Mouse (Mus musculus) frontal cortex, postnatal 25 days (tissue): ENCODE data around the gene Klhl42.

Experiments
- DNase-seq, 2 experiments: peaks; one replicate each; pipeline ENCODE4 v3.0.0; 2022; ENCODE audit warnings: low spot score in 2 of 2

Gene Klhl42

GRCm38 (mm10) chr6:147086594-147087225 lies 4.5 kb upstream of the Klhl42 start, which contains the start of gene Mansc4:
TSS of gene Mansc4 (minus strand) at chr6:147087032.
- DNase-seq, result no peak

DNA sequence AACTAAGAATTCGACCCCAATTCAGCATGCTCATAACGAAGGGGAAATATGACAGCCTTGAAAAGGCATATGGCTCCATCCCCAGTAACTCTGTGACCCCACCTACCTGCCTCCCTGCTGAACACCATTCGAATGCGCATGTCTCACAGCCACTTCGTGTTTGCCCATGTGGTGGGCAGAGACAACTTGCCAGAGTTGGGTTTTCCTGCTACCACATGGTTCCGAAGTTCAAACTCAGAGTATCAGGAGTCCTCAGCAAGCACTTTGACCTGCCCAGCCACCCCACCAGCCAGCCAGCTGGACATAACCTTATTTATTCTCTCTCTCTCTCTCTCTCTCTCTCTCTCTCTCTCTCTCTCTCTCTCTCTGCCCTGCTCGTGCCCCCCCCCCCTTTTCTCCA lies 3.4 kb upstream of the Klhl42 start:
- no peak for DNase-seq

GRCm38 (mm10) chr6:147088517-147088916 lies 2.7 kb upstream of the Klhl42 start:
- DNase-seq, result no peak

GRCm38 (mm10) chr6:147090191-147090590 lies 988 bp upstream of the Klhl42 start:
- DNase-seq, result no peak

DNA sequence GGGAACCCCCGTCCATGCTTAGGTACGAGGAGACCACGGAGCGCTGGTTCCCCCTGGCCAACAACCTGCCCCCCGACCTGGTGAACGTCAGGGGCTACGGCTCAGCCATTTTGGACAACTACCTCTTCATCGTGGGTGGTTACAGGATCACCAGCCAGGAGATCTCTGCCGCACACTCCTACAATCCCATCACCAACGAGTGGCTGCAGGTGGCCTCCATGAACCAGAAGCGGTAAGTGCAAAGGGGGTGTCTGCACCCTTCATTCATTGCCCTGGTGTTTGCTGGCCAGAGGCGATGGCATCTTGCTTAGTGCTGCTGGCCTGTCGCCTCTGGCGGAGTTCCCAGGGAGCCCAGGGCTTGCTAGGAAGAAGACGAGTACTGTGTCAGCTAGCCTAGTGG lies 957 bp downstream of the Klhl42 start:
- DNase-seq, result peak; percentile 17 to 28

DNA sequence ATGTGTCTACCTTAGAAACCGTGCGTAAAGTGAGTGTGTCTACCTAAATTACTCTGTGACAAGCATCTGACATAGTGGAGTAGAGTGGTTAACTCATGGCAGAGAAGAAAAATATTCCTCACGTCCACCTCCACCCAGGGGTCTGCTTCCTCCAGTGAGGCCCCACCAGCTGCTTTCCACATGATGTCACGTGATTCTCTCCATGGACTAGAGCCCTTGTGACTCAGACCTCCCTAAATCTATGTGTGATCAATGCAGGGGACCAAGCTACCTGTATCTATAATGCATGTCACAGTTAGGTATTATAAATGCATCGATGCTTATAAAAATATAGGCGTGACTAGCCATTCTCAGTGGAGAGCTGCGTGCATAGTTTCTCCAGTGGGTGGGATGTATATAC lies 3.6 kb downstream of the Klhl42 start:
- no peak for DNase-seq

DNA sequence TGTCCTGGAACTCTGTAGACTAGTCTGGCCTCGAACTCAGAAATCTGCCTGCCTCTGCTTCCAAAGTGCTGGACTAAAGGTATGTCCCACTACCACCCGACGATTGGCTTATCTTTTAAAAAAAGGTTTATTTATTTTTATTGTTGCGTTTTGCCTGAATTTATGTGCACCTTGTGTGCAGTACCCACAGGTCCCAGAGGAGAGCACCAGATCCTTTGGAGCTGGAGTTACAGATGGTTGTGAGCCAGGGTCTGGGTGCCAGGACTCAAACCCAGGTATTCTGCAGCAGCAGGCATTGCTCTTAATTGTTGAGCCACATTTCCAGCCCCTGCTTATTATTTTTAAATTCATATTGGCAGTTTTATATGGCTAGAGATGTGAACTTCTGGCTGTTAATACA lies 4.9 kb downstream of the Klhl42 start:
- no peak for DNase-seq

GRCm38 (mm10) chr6:147096934-147097333 lies 5.8 kb downstream of the Klhl42 start:
- no peak for DNase-seq

DNA sequence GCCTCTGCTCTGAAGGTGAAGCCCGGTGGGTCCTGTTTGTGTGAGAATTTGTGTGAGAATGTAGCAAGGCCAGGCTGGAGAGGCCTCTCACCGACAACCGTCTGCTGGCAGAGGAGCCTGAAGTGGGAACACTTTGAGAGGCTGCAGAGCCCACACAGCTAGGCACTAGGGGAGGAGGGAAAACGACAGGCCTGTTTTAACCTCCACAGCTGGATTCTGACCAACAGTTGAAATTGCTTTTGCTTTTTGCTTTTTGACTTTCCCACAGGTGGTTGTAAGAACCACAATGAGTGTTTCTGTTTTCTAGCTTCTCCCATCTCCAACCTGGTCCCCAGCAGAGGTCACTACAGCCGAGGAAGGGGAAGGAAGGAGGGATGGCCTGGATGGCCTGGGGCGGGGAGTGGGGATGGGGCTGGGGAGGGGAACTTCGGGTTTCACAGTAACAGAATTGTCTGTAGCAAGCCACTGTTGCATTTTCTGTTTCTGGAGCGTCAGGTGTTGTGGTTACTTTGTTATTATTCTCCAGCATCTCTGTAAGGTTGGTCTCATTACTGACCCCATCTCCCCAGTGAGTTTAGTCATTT lies 6.3 kb downstream of the Klhl42 start:
- no peak for DNase-seq

GRCm38 (mm10) chr6:147099458-147100277 lies 8.5 kb downstream of the Klhl42 start:
- no peak for DNase-seq

GRCm38 (mm10) chr6:147102293-147102692 lies 11.1 kb downstream of the Klhl42 start:
- no peak for DNase-seq

DNA sequence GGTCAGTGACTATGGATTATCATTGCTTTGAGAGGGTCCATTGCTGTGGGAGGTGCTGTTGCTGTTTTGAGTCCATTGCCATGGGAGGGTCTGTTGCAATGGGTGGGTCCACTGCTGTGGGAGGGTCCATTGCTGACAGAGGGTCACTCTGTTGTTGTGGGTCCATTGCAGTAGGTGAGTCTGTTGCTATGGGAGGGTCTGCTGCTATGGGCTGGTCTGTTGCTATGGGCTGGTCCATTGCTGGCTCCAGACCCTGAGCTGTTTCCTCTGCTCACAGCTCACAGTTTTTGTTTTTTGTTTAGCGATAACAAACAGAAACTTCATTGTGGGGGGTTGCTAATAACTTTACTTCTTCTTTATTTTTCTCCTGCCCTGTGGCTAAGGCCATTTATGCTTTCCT lies 14.3 kb downstream of the Klhl42 start:
- no peak for DNase-seq

GRCm38 (mm10) chr6:147106716-147107115 lies 15.5 kb downstream of the Klhl42 start:
- DNase-seq, result no peak

GRCm38 (mm10) chr6:147109283-147109682 lies 18.1 kb downstream of the Klhl42 start:
- DNase-seq, result no peak

DNA sequence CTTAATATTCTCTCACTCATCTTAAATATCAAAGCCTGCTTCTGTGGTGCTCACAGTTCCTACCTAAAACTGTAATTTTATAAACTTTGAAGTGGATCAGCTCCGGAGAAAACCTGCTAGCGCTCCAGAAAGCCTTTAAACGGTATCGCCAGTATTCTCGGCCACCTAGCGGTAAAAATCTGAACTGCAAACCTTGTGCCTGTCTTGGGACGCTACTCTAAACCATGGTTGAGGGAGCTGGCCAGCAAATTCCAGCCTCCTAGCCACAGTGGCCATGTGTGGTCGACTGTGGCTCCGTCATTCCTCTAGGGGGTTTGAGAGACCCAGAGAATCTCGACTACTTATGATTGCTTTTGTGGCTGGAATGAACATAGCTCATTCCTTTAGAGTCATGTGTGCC lies 25.4 kb downstream of the Klhl42 start:
- DNase-seq, result peak; percentile 78 to 79

DNA sequence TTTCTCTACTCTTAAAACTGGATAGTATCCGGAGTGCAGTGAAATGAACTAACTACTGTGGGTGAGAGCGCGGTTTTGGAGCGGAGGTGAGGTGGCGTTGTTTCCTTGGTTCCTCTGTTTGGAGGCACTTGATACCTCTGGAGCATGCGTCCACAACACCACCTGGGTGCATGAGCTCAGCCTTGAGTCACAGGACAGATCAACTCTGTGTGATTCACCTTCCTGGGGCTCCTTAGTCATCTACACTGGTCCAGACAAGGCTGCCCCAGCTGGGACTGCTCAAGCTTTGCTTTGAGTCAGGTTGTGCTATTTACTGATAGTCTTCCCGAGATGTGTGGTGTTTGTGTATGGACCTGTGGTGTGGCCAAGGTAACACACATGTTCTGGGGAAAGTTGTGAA lies 26.6 kb downstream of the Klhl42 start:
- DNase-seq, result no peak

DNA sequence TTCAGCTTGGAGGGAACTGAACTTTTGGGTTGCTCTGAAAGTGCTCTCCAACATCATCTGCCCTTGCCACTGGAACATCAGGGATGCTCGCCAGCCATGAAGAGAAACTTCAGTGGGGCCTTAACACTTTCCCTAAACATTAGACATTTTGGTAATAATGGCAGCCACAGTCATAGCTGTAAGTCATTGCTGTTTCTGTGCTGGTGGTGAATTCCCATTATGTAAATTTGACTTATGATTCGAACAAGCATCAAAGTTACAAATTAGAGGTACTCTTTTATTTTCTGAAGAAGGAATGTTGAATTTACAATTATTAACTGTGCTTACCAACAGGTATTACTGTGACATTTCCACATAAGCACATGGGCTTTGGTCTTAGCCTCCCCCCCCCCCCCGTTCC lies 27.0 kb downstream of the Klhl42 start:
- no peak for DNase-seq

DNA sequence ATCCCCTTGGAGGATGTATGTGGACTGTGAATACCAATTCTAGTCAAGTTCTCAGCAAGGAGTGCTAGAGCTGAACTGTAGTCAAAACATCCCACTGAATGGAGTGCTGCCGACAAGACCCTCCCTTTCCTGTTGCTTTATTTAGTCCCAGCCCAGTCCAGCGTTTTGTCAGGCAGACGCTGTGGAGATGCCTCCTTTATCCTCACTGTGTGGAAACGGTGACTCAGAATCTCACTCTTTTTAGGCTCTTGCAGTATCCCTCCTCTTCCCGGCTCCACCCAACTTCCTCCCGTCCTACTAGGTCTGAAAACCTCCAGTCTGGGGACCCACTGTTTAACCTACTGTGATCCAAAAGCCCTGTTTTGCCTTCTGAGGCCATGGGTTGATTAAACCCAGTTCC lies 30.1 kb downstream of the Klhl42 start:
- DNase-seq, result no peak

DNA sequence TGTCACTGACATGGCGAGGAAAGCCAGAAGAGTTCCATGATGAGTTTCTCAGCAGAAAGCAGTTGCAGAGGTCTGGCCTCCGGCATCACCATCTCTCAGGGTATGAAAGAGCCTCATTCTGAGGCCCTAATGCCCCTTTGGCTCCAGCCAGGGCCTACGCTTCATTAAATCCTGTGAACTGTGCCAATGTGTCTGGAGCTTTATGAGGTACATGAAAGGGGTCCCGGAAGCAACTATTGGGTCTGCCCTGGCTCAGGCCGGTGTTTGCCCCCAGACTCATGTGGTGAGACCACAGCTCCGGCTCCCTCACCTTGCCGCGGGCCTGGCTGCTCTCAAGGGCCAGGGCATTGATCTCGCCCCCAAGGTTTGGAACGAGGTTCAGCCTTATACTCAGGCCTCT lies 36.1 kb downstream of the Klhl42 start:
- no peak for DNase-seq

- no peak for DNase-seq
Measured at GRCm38 (mm10) chr6:147138260-147138659, 47.1 kb downstream of the Klhl42 start.

GRCm38 (mm10) chr6:147140600-147141154 lies 49.5 kb downstream of the Klhl42 start:
- no peak for DNase-seq

DNA sequence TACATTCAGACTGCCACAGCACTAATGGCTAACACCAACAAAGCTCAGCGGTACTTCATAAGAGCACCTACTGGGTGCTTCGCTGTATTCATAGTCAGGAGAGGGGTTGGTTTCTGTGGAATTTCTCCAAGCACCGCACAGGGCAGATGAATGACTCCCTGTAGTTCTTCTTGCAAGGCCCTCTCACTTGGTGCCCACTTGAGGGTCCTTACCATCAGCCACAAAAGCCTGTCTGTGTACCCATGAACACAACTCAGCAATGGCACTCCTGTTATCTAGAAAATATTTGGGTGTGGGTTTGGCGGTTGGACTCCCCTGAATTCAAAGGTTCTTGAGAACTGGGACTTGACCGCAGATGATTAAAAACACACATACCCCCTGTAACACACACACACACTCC lies 53.5 kb downstream of the Klhl42 start:
- no peak for DNase-seq

DNA sequence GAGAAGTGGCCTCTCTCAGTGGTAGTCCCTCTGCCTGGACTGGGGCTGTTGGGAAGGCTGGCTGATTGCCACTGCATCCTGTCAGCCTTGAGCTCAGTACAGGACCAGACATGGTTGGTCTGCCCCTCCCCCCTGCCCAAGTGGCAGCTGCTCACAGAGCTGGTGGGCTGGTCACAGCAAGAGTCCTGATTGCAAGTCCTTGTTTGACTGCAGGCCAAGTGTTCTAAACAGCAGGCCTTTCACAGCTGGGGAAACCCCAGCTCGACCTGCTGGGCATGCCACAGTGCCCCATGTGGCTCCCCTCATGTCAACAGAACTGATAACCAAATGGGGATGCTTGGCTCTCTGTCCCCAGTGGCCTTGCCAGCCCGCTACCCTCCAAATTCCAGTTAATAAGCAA lies 54.1 kb downstream of the Klhl42 start:
- no peak for DNase-seq
